Mouse (Mus musculus) embryo, embryonic 10.5 days (tissue): ENCODE data around the gene Cfap74.
"Not testable (repeated sequence)": the region's sequence is repeated elsewhere in the genome, so short reads cannot be mapped to it uniquely, and the experiment has no call there.

Experiments
- DNase-seq: peaks from one replicate; pipeline ENCODE4 v3.0.0-alpha.2; 2015; ENCODE audit warnings: low spot score

Cfap74 gene

GRCm38 (mm10) chr4:155408695-155409057, 314 bp upstream of the Cfap74 start:
- no peak for DNase-seq

GRCm38 (mm10) chr4:155412124-155412523, 3.1 kb downstream of the Cfap74 start:
- DNase-seq, result no peak

GRCm38 (mm10) chr4:155413641-155414335, 4.8 kb downstream of the Cfap74 start:
- DNase-seq, result no peak

- DNase-seq, result no peak
These were observed 5.8 kb downstream of the Cfap74 start for GRCm38 (mm10) chr4:155414656-155415235.

- DNase-seq, result no peak
These were observed 11.1 kb downstream of the Cfap74 start for GRCm38 (mm10) chr4:155420137-155420536.

- DNase-seq, result not testable (repeated sequence)
These were observed 12.7 kb downstream of the Cfap74 start for GRCm38 (mm10) chr4:155421412-155422370.

- DNase-seq, result no peak
These were observed 15.0 kb downstream of the Cfap74 start for GRCm38 (mm10) chr4:155423988-155424387.

GRCm38 (mm10) chr4:155426272-155426671, 17.3 kb downstream of the Cfap74 start:
- no peak for DNase-seq

GRCm38 (mm10) chr4:155428442-155428841, 19.5 kb downstream of the Cfap74 start:
- DNase-seq, result no peak

GRCm38 (mm10) chr4:155429202-155429601, 20.2 kb downstream of the Cfap74 start:
- no peak for DNase-seq

GRCm38 (mm10) chr4:155432358-155432757, 23.4 kb downstream of the Cfap74 start:
- no peak for DNase-seq

- no peak for DNase-seq
These were observed 25.0 kb downstream of the Cfap74 start for GRCm38 (mm10) chr4:155433993-155434392.

- DNase-seq, result no peak
These were observed 33.8 kb downstream of the Cfap74 start for GRCm38 (mm10) chr4:155442808-155443207.

- peak; percentile 49 for DNase-seq
These were observed 42.6 kb downstream of the Cfap74 start for GRCm38 (mm10) chr4:155451597-155451996.

- DNase-seq, result no peak
These were observed 49.6 kb downstream of the Cfap74 start for GRCm38 (mm10) chr4:155458575-155458974.

GRCm38 (mm10) chr4:155463050-155463449, 54.1 kb downstream of the Cfap74 start:
- DNase-seq, result no peak

- no peak for DNase-seq
These were observed 54.6 kb downstream of the Cfap74 start for GRCm38 (mm10) chr4:155463611-155464010.

- DNase-seq, result no peak
These were observed 55.1 kb downstream of the Cfap74 start for GRCm38 (mm10) chr4:155464061-155464460.

- DNase-seq, result no peak
These were observed 56.6 kb downstream of the Cfap74 start for GRCm38 (mm10) chr4:155465607-155466006.

GRCm38 (mm10) chr4:155466080-155466479, 57.1 kb downstream of the Cfap74 start:
- DNase-seq, result no peak

- no peak for DNase-seq
These were observed 58.4 kb downstream of the Cfap74 start for GRCm38 (mm10) chr4:155467237-155468010.

GRCm38 (mm10) chr4:155468952-155469351, 60.0 kb downstream of the Cfap74 start, which contains the start of gene Tmem52:
Gene Tmem52 (plus strand): TSS chr4:155469114.
- peak; percentile 63 for DNase-seq
